Mouse (Mus musculus): ENCODE measurements around the gene Mgat4c.
"Not testable (repeated sequence)": the region's sequence is repeated elsewhere in the genome, so short reads cannot be mapped to it uniquely, and the experiment has no call there.

The Mgat4c gene

GRCm38 (mm10) chr10:102123153-102123552, 441.9 kb downstream of the Mgat4c start:
- DNase-seq (ENCODE audit: low read depth in 2 of 2, low spot score in 2 of 2) = no peak

GRCm38 (mm10) chr10:102127340-102127739, 446.1 kb downstream of the Mgat4c start:
- no peak for DNase-seq (ENCODE audit: low read depth in 2 of 2, low spot score in 2 of 2)

- DNase-seq (ENCODE audit: low read depth in 2 of 2, low spot score in 2 of 2) = no peak
Observed at GRCm38 (mm10) chr10:102154865-102155264, 473.6 kb downstream of the Mgat4c start.

DNA sequence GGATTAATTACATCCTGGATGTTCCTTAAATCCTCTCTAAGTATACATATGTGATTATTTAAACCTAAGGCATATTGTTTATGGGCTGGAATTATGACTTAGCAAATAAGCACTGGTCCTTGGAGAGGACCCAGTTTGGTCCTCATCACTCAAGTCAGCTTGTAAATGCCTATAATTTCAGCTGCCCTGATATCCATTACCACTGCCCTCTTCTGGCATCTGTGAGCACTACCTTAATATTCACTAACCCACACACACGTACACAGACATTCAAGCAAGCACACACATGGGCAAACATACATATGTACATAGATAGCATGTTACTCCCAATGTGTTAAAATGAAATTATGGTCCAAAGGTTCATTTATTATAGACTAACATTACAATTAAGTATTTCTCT, 474.6 kb downstream of the Mgat4c start:
- DNase-seq (ENCODE audit: low read depth in 2 of 2, low spot score in 2 of 2) = no peak

GRCm38 (mm10) chr10:102158809-102159208, 477.5 kb downstream of the Mgat4c start:
- no peak for DNase-seq (ENCODE audit: low read depth in 2 of 2, low spot score in 2 of 2)

- DNase-seq (ENCODE audit: low read depth in 2 of 2, low spot score in 2 of 2) = no peak
Observed at GRCm38 (mm10) chr10:102184726-102185125, 503.4 kb downstream of the Mgat4c start.

GRCm38 (mm10) chr10:102191646-102192045, 510.4 kb downstream of the Mgat4c start:
- no peak for DNase-seq (ENCODE audit: low read depth in 2 of 2, low spot score in 2 of 2)

DNA sequence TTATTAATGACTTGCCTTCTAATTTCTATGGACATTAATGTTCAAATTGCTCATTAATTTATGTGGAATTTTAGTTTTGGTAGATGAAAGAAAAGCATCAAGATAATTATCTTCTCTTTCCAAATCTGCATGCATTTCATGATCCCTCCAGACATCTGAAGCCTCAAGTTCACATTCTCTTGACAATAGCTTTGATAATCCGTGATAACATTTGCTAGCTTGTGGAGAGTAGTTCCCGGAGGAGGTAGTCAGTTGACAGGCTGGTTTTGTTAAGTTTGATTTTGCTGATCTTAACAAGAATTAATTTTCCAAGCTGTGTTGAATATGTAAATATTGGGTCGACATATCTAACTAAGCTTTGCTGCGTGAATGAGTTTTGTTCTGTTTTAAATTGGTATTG, 515.6 kb downstream of the Mgat4c start:
- no peak for DNase-seq (ENCODE audit: low read depth in 2 of 2, low spot score in 2 of 2)

GRCm38 (mm10) chr10:102238558-102239211, 557.4 kb downstream of the Mgat4c start:
- DNase-seq (ENCODE audit: low read depth in 2 of 2, low spot score in 2 of 2) = no peak

DNA sequence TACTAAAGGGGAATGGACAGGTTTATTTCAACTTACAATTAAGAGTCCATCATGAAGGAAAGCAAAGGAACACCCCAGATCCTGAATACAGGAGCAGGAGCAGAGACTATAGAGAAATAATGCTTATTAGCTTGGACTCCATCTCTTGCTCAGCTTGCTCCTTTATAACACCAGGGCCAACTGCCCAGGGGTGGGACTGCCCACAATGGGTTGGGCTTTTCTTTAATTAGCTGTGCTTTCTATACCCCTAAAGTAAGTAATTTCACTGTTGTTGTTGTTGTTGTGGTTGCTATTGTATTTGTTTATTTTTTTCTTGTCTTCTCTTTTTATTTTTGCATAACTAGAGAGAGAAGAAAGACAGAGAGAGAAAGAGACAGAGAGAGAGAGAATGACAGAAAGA, 562.6 kb downstream of the Mgat4c start:
- no peak for DNase-seq (ENCODE audit: low read depth in 2 of 2, low spot score in 2 of 2)

GRCm38 (mm10) chr10:102244601-102245000, 563.3 kb downstream of the Mgat4c start:
- no peak for DNase-seq (ENCODE audit: low read depth in 2 of 2, low spot score in 2 of 2)

DNA sequence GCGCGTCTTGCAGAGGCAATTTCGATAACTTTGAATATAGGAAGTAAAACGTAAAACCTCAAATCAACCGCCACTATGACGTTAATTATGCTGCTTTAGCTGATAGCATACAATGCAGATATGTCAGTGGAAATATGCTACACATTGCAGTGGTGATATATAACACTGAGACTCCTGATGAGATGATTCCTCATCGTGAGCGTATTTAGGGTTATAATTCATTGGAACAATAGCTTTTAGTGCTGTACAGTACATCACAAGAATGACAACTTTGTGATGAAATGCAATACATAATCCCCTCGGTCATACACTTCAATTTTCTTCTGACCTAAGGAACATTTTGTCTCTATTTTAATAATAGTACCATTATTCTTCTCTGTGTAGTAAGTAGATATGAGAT, 564.0 kb downstream of the Mgat4c start:
- no peak for DNase-seq (ENCODE audit: low read depth in 2 of 2, low spot score in 2 of 2)

- no peak for DNase-seq (ENCODE audit: low read depth in 2 of 2, low spot score in 2 of 2)
Observed at GRCm38 (mm10) chr10:102308892-102309479, 627.7 kb downstream of the Mgat4c start.

DNA sequence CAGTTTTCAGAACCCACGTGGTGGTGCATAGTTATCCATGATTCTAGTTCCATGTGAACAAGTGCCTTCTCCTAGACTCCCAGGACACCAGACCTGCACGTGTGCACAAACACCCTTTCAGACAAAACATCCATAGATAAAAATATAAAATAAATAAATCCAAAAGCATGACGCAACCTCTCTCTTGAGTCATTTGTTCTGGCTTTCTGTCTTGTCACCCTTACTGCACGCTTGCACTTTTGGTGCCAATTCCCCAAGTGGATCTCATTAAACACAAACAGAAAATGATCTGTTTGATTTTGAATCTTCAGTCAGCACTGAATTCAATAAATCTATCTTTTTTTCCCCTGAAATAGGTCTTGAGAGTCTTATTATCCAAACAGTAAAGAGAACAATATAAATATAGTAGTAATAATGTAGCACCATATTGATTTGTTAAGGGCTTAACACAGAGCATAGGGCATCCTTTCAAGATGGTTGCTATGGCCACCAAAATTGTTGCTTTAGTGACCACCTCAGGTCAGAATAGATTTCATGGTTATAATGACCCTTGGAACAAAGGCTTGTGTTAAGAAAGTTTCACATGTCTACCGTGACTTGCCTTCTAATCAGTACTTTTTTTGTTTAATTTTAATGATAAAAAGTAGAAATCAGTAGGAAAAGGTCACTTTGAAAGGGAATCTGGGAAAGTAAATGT, 684.5 kb downstream of the Mgat4c start:
- DNase-seq (ENCODE audit: low read depth in 2 of 2, low spot score in 2 of 2) = no peak

DNA sequence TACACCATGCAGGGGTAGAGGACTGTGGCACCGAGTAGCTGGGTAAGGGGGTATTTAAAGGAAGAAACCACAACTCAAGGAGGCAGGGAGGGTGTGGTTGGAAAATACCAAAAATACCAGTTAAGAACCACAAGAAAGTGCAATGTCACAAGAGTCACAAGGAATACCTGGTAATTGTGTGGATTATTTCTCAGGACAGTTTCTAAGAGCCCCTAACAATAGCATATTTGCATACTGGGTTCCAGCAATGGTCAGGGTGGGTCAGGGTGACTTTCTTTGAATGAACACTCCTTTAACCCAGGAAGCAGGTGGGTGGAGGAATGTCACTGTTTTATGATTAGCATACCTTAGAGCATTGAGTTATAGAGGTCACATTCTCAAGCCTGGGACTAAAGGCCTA, 689.3 kb downstream of the Mgat4c start:
- no peak for DNase-seq (ENCODE audit: low read depth in 2 of 2, low spot score in 2 of 2)

GRCm38 (mm10) chr10:102372111-102372510, 690.8 kb downstream of the Mgat4c start:
- no peak for DNase-seq (ENCODE audit: low read depth in 2 of 2, low spot score in 2 of 2)

DNA sequence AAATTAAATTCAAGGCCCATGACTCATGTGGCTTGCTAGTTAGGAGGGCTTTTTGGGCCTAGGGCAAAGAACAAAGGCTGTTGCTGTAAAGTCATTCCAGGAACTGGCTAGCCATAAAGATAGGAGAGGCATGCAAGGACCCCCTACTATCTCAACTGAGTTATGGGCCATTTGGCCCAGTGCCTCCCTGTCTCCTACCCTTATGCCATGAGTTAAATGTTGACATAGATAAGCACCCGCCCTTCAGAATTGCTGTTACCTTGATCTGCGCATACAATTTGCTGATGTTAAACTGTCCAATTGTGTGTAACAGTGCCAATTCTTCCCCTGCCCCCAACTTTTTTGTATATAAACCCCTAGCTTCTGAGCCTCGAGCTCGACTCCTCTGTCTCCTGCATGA, 692.8 kb downstream of the Mgat4c start:
- DNase-seq (ENCODE audit: low read depth in 2 of 2, low spot score in 2 of 2) = no peak

GRCm38 (mm10) chr10:102377377-102377776, 696.1 kb downstream of the Mgat4c start:
- no peak for DNase-seq (ENCODE audit: low read depth in 2 of 2, low spot score in 2 of 2)

GRCm38 (mm10) chr10:102389223-102389622, 707.9 kb downstream of the Mgat4c start:
- DNase-seq (ENCODE audit: low read depth in 2 of 2, low spot score in 2 of 2) = no peak

DNA sequence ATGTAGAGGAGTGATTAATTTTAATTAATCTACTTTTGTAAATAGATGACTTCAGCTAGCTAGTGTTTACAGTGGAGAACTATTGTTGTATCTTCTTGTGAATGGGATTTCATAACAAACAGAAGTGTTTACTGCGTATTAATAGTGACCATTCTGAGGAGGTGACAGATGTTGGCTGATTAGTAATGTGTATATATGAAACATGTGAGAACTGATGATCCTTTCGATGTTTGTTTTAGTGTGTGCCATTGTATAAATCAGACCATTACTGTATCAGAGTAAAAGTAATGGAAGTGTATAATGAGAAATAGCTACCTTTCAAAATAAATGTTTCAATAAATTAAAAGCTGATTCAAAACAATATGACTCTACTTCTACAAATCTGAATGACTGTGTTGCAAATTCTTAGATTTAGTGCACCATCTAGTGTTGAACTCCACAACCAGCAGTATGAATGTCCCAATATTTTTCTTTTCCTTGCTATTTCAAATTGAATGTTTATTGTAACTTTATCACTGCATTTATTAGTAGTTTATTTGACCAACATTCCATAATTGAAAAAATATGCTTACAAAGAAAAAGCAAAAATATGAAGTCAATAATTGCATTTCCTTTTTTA, 736.5 kb downstream of the Mgat4c start:
- no peak for DNase-seq (ENCODE audit: low read depth in 2 of 2, low spot score in 2 of 2)

DNA sequence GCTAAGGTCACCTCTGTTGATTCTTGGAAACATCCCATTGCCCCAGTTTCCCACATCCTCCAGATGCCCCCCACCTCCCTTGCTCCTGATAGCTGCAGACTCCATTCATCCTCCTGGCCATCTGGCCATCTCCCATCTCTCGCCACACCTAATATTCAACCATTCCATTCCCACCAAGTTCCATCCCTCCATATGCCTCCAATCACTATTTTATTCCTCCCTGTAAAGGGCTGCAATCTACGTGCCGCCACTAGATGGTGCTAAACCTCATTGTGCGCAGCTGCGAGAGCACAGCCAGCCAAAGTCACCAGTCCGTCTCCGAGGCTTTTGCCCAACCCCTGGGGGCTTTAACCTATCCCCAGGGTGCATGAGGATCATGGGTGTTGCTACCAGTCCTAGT, 753.8 kb downstream of the Mgat4c start:
- DNase-seq (ENCODE audit: low read depth in 2 of 2, low spot score in 2 of 2) = not testable (repeated sequence)

GRCm38 (mm10) chr10:102435467-102435866, 754.2 kb downstream of the Mgat4c start:
- DNase-seq (ENCODE audit: low read depth in 2 of 2, low spot score in 2 of 2) = not testable (repeated sequence)

Data from CD8-positive naive resting alpha-beta T cell, adult 2 months (primary cell).